Mouse (Mus musculus) lung, postnatal 0 days (tissue): ENCODE data around the gene Cdh5. TPM values are rescaled to one million over a fixed set of nuclear protein-coding genes. Genes with fewer than 3 reads are reported as not detected.
A peak's percentile ranks its signal among the peaks of the same experiment; 100 is the strongest.

ENCODE experiments used
- ATAC-seq: fragments of 200-750 bp; cut with Nextera tagmentation; 2 replicates; pipeline ENCODE4 v1.8.0; 2017; ENCODE audit warnings: moderate library complexity
- DNase-seq: peaks from one replicate; pipeline ENCODE4 v3.0.0-alpha.2; 2016; ENCODE audit warnings: low spot score
- H3K27ac ChIP-seq: fragments of 300-500 bp; sonication (generic); 2 replicates; pipeline ENCODE4 v1.5.1; 2014; ENCODE audit warnings: antibody characterized with exemption, mild to moderate bottlenecking, low read length, mixed read lengths
- H3K27me3 ChIP-seq: fragments of 300-500 bp; sonication (generic); replicated peaks from 2 replicates; pipeline ENCODE4 v1.6.1; 2014; ENCODE audit warnings: low read length, mixed read lengths; ENCODE audit not compliant: insufficient read depth
- H3K36me3 ChIP-seq: fragments of 300-500 bp; sonication (generic); 2 replicates; pipeline ENCODE4 v1.6.1; 2014; ENCODE audit warnings: low read length, mixed read lengths; ENCODE audit not compliant: insufficient read depth
- H3K4me1 ChIP-seq: fragments of 300-500 bp; sonication (generic); 2 replicates; pipeline ENCODE4 v1.6.1; 2014; ENCODE audit warnings: antibody characterized with exemption, low read depth, low read length, mixed read lengths; ENCODE audit not compliant: insufficient read depth
- H3K4me2 ChIP-seq: fragments of 300-500 bp; sonication (generic); replicated peaks from 2 replicates; pipeline ENCODE4 v1.6.1; 2014; ENCODE audit warnings: low read depth, mild to moderate bottlenecking, low read length, moderate library complexity, mixed read lengths
- H3K4me3 ChIP-seq: fragments of 300-500 bp; sonication (generic); 2 replicates; pipeline ENCODE4 v1.5.1; 2014; ENCODE audit warnings: low read depth, low read length
- H3K9ac ChIP-seq: fragments of 300-500 bp; sonication (generic); replicated peaks from 2 replicates; pipeline ENCODE4 v1.6.1; 2014; ENCODE audit warnings: low read depth, mild to moderate bottlenecking
- H3K9me3 ChIP-seq: fragments of 300-500 bp; sonication (generic); 2 replicates; pipeline ENCODE4 v1.6.1; 2016; ENCODE audit warnings: low read length, mixed read lengths
- CTCF ChIP-seq: IDR thresholded peaks from 2 replicates; pipeline ENCODE4 v1.5.1; 2016; ENCODE audit warnings: antibody characterized with exemption, mild to moderate bottlenecking
- EP300 ChIP-seq: IDR thresholded peaks from 2 replicates; pipeline ENCODE4 v1.6.1; 2016; ENCODE audit warnings: antibody characterized with exemption, mild to moderate bottlenecking, control low read depth
- WGBS: fragments of 180-500 bp; shearing (Covaris S2); extraction: QIAGEN DNeasy Blood & Tissue Kit; methylation state at CpG from one replicate; pipeline ENCODE4 v1.1.7; 2014; 5-methylcytosine and 5-hydroxymethylcytosine counted together
- polyA plus RNA-seq: library from polyadenylated mRNA; unstranded; fragments of >200 nt; fragmentation: Nextera tagmentation; extraction: Ambion mirVana; gene quantifications from 2 replicates; pipeline ENCODE4 v1.2.1, GENCODE M21; 2015

Cdh5 gene
- polyA plus RNA-seq, 1 experiment from 2014 or later, result 99.0 TPM

DNA sequence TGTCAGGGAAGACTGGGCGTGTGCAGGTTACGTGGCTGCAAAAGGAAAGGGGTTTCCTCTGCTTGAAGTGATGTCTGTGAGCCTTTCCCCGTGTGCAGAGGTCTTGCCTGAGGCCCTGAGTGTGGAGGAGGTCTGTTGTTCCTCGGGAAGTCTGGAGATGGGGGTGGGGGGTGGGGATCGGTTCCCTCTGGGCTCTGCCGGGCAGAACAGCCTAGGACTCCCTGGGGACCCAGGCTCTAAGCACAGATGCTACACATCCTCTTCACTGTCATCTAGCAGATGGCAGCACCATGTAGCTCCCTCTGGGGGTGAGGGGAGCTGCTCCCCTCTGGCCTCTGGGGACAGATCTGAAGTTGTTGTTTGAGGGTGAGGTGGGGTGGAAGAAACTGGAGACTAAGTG is 83.5 kb downstream of the Cdh5 start:
- ATAC-seq, result peak; percentile 62
- Histone ChIP-seq H3K36me3 (no peaks in the 10 kb centered on the region), H3K9me3 (no peaks in the 10 kb centered on the region), H3K27ac (no peak overlapping the region), H3K4me1 (no peaks in the 10 kb centered on the region), H3K4me2 (no peak overlapping the region), H3K9ac (no peak overlapping the region), H3K27me3 (no peaks in the 10 kb centered on the region), H3K4me3 (no peak overlapping the region)
- 23% methylated on average over 6 of the region's 6 CpGs for WGBS
- TF ChIP-seq CTCF, result no peak
- TF ChIP-seq EP300, result no peak
- no peak for DNase-seq

GRCm38 (mm10) chr8:104186827-104187226 is 85.4 kb downstream of the Cdh5 start:
- Histone ChIP-seq H3K9me3 (no peaks in the 10 kb centered on the region), H3K27ac (no peak overlapping the region), H3K36me3 (no peaks in the 10 kb centered on the region), H3K4me1 (no peaks in the 10 kb centered on the region), H3K9ac (no peak overlapping the region), H3K27me3 (no peaks in the 10 kb centered on the region), H3K4me2 (no peak overlapping the region), H3K4me3 (no peak overlapping the region)
- no peak for TF ChIP-seq CTCF
- peak; percentile 29; the same call in 1 of the 2 replicates for TF ChIP-seq EP300
- ATAC-seq, result 0 out of 2 replicates have a peak, but pooled peaks have one; percentile 21
- DNase-seq, result no peak
- 57% methylated on average over 4 of the region's 4 CpGs for WGBS

DNA sequence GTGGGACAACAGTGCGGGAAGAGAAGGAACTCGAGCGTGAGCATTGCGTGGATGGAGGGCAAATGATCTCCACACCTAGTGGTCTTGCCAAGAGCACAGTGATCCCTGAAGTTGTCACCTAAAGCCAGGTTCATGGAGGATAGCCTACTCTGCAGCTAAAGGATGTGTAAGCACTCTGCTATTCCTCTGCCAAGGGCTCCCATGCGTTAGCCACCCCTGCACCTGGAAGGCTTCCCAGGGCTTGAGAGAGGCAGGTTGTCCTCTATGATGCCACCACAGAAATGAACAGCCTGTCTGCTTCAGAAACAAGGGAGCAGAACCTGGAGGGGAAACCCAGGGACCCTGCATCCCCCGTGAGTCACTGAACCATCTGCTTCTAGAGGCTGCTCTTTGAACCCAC is 86.2 kb downstream of the Cdh5 start:
- 83% methylated on average over 6 of the region's 6 CpGs for WGBS
- Histone ChIP-seq H3K27me3 (no peaks in the 10 kb centered on the region), H3K36me3 (no peaks in the 10 kb centered on the region), H3K9ac (no peak overlapping the region), H3K4me2 (no peak overlapping the region), H3K4me3 (no peak overlapping the region), H3K4me1 (no peaks in the 10 kb centered on the region), H3K27ac (no peak overlapping the region), H3K9me3 (no peaks in the 10 kb centered on the region)
- ATAC-seq, result no peak
- DNase-seq, result no peak
- no peak for TF ChIP-seq CTCF

- no peaks in the 10 kb centered on the region for H3K4me1 ChIP-seq
- H3K36me3 ChIP-seq, result no peaks in the 10 kb centered on the region
- H3K27me3 ChIP-seq, result no peaks in the 10 kb centered on the region
- ATAC-seq (no peak), DNase-seq (no peak)
- TF ChIP-seq CTCF (no peak), EP300 (no peak)
- H3K27ac ChIP-seq, result no peak overlapping the region
- 58% methylated on average over 5 of the region's 5 CpGs for WGBS
- no peaks in the 10 kb centered on the region for H3K9me3 ChIP-seq
- H3K4me3 ChIP-seq, result no peak overlapping the region
- H3K9ac ChIP-seq, result no peak overlapping the region
- no peak overlapping the region for H3K4me2 ChIP-seq
Measured at GRCm38 (mm10) chr8:104188459-104188858, 87.0 kb downstream of the Cdh5 start.

GRCm38 (mm10) chr8:104190777-104191468 is 89.5 kb downstream of the Cdh5 start:
- H3K9me3 ChIP-seq, result no peaks in the 10 kb centered on the region
- DNase-seq, result no peak
- H3K36me3 ChIP-seq, result no peaks in the 10 kb centered on the region
- H3K27me3 ChIP-seq, result no peaks in the 10 kb centered on the region
- ATAC-seq, result no peak
- WGBS, result 59% methylated on average over 6 of the region's 6 CpGs
- no peak overlapping the region for H3K27ac ChIP-seq
- no peak overlapping the region for H3K4me2 ChIP-seq
- H3K4me3 ChIP-seq, result no peak overlapping the region
- no peaks in the 10 kb centered on the region for H3K4me1 ChIP-seq
- H3K9ac ChIP-seq, result no peak overlapping the region
- TF ChIP-seq CTCF (no peak), EP300 (no peak)

DNA sequence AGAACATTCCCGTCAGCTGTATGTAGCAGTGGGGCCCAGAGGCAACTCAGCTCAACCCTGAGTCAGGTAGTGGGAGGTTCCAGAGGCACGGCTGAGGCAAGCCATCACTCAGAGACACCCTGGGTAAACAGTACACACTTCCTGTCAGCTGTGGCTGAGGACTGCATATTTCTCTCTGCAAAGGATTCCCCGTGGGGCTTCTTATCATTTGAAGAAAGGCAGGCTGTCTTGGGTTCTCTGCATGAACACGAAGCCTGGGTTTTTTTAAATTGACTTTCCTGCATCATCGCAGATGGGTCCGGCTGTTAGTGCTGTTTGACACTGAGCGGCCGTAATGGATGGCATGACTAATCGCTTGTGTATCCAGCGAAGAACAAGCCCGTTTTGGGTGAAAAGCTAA is 90.1 kb downstream of the Cdh5 start:
- DNase-seq (peak; percentile 49), ATAC-seq (peak; percentile 73)
- TF ChIP-seq CTCF, result no peak
- no peak for TF ChIP-seq EP300

More for the DNA sequence above, 90.1 kb downstream of the Cdh5 start:
- H3K9ac ChIP-seq, result no peak overlapping the region
- no peaks in the 10 kb centered on the region for H3K9me3 ChIP-seq
- H3K27me3 ChIP-seq, result no peaks in the 10 kb centered on the region
- H3K4me2 ChIP-seq, result no peak overlapping the region
- H3K4me1 ChIP-seq, result no peaks in the 10 kb centered on the region
- H3K36me3 ChIP-seq, result no peaks in the 10 kb centered on the region
- no peak overlapping the region for H3K4me3 ChIP-seq
- no peak overlapping the region for H3K27ac ChIP-seq
- 18% methylated on average over 11 of the region's 11 CpGs for WGBS

Other genes starting within 250 kb of the Cdh5 start
- 0.14 and 0.47 TPM in 2 replicates for gene Bean1, start 68.8 kb downstream of the Cdh5 start, polyA plus RNA-seq
- 16.8 and 17.7 TPM in 2 replicates for gene Tk2, start 146.9 kb downstream of the Cdh5 start, polyA plus RNA-seq
- 29.2 and 33.2 TPM in 2 replicates for gene Cklf, start 149.2 kb downstream of the Cdh5 start, polyA plus RNA-seq
- not detected in 2 replicates for gene Cmtm2a, start 191.6 kb downstream of the Cdh5 start, polyA plus RNA-seq
- gene Gm45711, start 208.5 kb downstream of the Cdh5 start, polyA plus RNA-seq, result not detected in 2 replicates
- gene Cmtm1, start 208.5 kb downstream of the Cdh5 start, polyA plus RNA-seq, result not detected in 2 replicates
- not detected in 2 replicates for gene Gm11020, start 219.9 kb downstream of the Cdh5 start, polyA plus RNA-seq
- gene Cmtm2b, start 220.6 kb downstream of the Cdh5 start, polyA plus RNA-seq, result not detected in 2 replicates
- gene Cmtm3, start 237.8 kb downstream of the Cdh5 start, polyA plus RNA-seq, result 98.3 and 117 TPM in 2 replicates